Mouse (Mus musculus) midbrain, postnatal 0 days (tissue): ENCODE data around the gene Cfap44. TPM values are rescaled to one million over a fixed set of nuclear protein-coding genes. Genes with fewer than 3 reads are reported as not detected.
A peak's percentile ranks its signal among the peaks of the same experiment; 100 is the strongest.

ENCODE experiments used
- ATAC-seq: fragments of 200-750 bp; cut with Nextera tagmentation; 2 replicates; pipeline ENCODE4 v1.8.0; 2017; ENCODE audit warnings: moderate number of reproducible peaks, mild to moderate bottlenecking, moderate TSS enrichment, moderate library complexity; ENCODE audit not compliant: low FRiP score
- DNase-seq: peaks from one replicate; pipeline ENCODE4 v3.0.0-alpha.2; 2015; ENCODE audit warnings: low spot score
- H3K27ac ChIP-seq: fragments of 300-500 bp; sonication (generic); 2 replicates; pipeline ENCODE4 v1.5.1; 2014; ENCODE audit warnings: low read depth, mild to moderate bottlenecking, low read length, mixed read lengths
- H3K27me3 ChIP-seq: fragments of 300-500 bp; sonication (generic); 2 replicates; pipeline ENCODE4 v1.6.1; 2014; ENCODE audit warnings: low read length, control low read depth, mixed read lengths; ENCODE audit not compliant: insufficient read depth
- H3K36me3 ChIP-seq: fragments of 300-500 bp; sonication (generic); 2 replicates; pipeline ENCODE4 v1.6.1; 2014; ENCODE audit warnings: low read length, control low read depth, mixed read lengths; ENCODE audit not compliant: insufficient read depth
- H3K4me1 ChIP-seq: fragments of 300-500 bp; sonication (generic); 2 replicates; pipeline ENCODE4 v1.6.1; 2014; ENCODE audit warnings: mild to moderate bottlenecking, control low read depth, antibody characterized with exemption, low read length, mixed read lengths; ENCODE audit not compliant: insufficient read depth
- H3K4me2 ChIP-seq: fragments of 300-500 bp; sonication (generic); 2 replicates; pipeline ENCODE4 v1.6.1; 2014; ENCODE audit warnings: low read depth, mild to moderate bottlenecking, low read length, mixed read lengths; ENCODE audit not compliant: poor library complexity, severe bottlenecking
- H3K4me3 ChIP-seq: fragments of 300-500 bp; sonication (generic); 2 replicates; pipeline ENCODE4 v1.5.1; 2014; ENCODE audit warnings: low read depth, mild to moderate bottlenecking, low read length, moderate library complexity
- H3K9ac ChIP-seq: fragments of 300-500 bp; sonication (generic); replicated peaks from 2 replicates; pipeline ENCODE4 v1.6.1; 2014; ENCODE audit warnings: mild to moderate bottlenecking, low read length, moderate library complexity, mixed read lengths; ENCODE audit not compliant: poor library complexity, severe bottlenecking
- H3K9me3 ChIP-seq: fragments of 300-500 bp; sonication (generic); 2 replicates; pipeline ENCODE4 v1.6.1; 2016; ENCODE audit warnings: low read length, control low read depth
- CTCF ChIP-seq: IDR thresholded peaks from 2 replicates; pipeline ENCODE4 v1.5.1; 2016; ENCODE audit warnings: antibody characterized with exemption, mild to moderate bottlenecking
- WGBS: fragments of 180-500 bp; shearing (Covaris S2); extraction: QIAGEN DNeasy Blood & Tissue Kit; methylation state at CpG from one replicate; pipeline ENCODE4 v1.1.7; 2014; 5-methylcytosine and 5-hydroxymethylcytosine counted together
- polyA plus RNA-seq: library from polyadenylated mRNA; unstranded; fragments of >200 nt; fragmentation: Nextera tagmentation; extraction: Ambion mirVana; gene quantifications from 2 replicates; pipeline ENCODE4 v1.2.1, GENCODE M21; 2015
- total RNA-seq: library from RNA; depleted of rRNA; stranded (reverse); fragments of >200 nt; gene quantifications from 2 replicates; pipeline ENCODE4 v1.2.3, GENCODE M21; 2014; rRNA removed

Cfap44 gene
- total and polyA plus RNA-seq, 2 experiments from 2014 or later, result 3.7 to 3.8 TPM

DNA sequence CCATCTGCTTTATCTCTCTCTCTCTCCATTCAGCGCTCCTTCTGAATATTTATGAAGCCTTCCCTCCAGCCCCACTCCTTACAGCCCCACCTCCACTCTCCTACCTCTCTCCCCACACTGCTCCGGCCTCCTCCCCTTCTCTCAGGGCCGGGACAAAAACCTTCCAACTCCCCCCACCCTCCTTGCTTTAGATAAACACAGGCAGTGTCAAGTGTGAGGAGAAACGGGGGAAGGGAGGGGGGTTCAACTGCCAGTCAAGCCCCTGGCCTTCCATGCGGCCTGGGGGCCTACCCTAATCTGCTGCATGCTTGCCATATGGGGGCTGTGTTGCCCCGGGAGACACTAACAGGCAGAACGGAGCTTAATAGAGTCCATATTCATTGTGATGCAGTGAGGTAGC lies 136.2 kb downstream of the Cfap44 start:
- H3K9me3 ChIP-seq, result no peaks in the 10 kb centered on the region
- no peak for TF ChIP-seq CTCF
- peak overlapping the region; percentile 49 for H3K27ac ChIP-seq
- ATAC-seq (peak; percentile 88), DNase-seq (peak; percentile 91)
- peak overlapping the region; percentile 55 for H3K9ac ChIP-seq
- peaks cover 15% of the 10 kb centered on the region for H3K4me1 ChIP-seq
- 4% methylated on average over 7 of the region's 7 CpGs for WGBS
- H3K4me2 ChIP-seq, result peak overlapping the region; percentile 56
- no peaks in the 10 kb centered on the region for H3K36me3 ChIP-seq
- H3K4me3 ChIP-seq, result peak overlapping the region; percentile 27
- no peaks in the 10 kb centered on the region for H3K27me3 ChIP-seq

DNA sequence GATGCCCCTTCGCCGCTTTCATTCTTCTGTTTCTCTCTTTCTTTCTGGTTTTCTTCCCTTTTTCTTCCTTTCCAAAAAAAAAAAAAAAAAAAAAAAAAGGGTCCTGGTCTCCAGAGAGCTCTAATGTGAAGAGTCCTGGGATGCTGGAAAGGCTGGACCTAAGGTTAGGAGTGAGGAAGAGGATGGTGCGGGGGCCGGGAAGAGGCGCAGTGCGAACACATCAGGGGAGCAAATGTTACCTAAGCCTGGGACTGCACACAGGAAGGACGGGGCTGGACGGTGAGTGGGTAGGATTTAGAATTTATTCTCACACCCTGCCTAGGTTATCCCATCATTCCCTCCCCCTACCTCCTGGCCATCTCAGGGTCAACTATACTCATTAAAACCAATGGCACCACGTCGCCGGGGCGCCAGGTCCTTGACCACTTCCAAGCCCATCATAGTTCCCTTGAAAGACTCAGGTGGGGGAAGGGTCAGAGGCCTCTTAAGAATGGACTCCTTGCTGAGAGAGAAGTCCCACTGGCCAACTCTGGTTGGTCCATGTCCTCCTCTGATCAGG lies 136.7 kb downstream of the Cfap44 start:
- H3K9ac ChIP-seq, result no peak overlapping the region; the same call in 1 of the 2 replicates
- DNase-seq (no peak), ATAC-seq (peak; percentile 21; the same call in 1 of the 2 replicates)
- no peaks in the 10 kb centered on the region for H3K27me3 ChIP-seq
- H3K9me3 ChIP-seq, result no peaks in the 10 kb centered on the region
- H3K27ac ChIP-seq, result peak overlapping the region; percentile 49
- H3K4me2 ChIP-seq, result peak overlapping the region; percentile 56
- peaks cover 15% of the 10 kb centered on the region for H3K4me1 ChIP-seq
- WGBS, result 6% methylated on average over 12 of the region's 12 CpGs
- H3K4me3 ChIP-seq, result peak overlapping the region; percentile 27
- TF ChIP-seq CTCF, result no peak
- no peaks in the 10 kb centered on the region for H3K36me3 ChIP-seq

Other genes with a start within 250 kb of the Cfap44 start
- 12.0 and 14.1 TPM in 2 replicates for gene Usf3, start 221.6 kb upstream of the Cfap44 start, total RNA-seq
- 1.4 and 1.5 TPM in 2 replicates for gene Usf3, start 221.6 kb upstream of the Cfap44 start, polyA plus RNA-seq
- gene Sidt1, start 61.6 kb upstream of the Cfap44 start, total RNA-seq, result 30.4 and 35.8 TPM in 2 replicates
- 18.6 and 19.7 TPM in 2 replicates for gene Sidt1, start 61.6 kb upstream of the Cfap44 start, polyA plus RNA-seq
- 14.0 and 16.4 TPM in 2 replicates for gene Spice1, start 47.7 kb upstream of the Cfap44 start, total RNA-seq
- gene Spice1, start 47.7 kb upstream of the Cfap44 start, polyA plus RNA-seq, result 9.1 and 10.9 TPM in 2 replicates
- gene Boc, start 164.1 kb downstream of the Cfap44 start, total RNA-seq, result 13.5 and 24.9 TPM in 2 replicates
- 2.7 and 3.9 TPM in 2 replicates for gene Boc, start 164.1 kb downstream of the Cfap44 start, polyA plus RNA-seq